Mouse (Mus musculus) heart, postnatal 36 days (tissue): ENCODE data around the gene Ndufv2. TPM values are rescaled to one million over a fixed set of nuclear protein-coding genes. Genes with fewer than 3 reads are reported as not detected.
"Not testable (repeated sequence)": the region's sequence is repeated elsewhere in the genome, so short reads cannot be mapped to it uniquely, and the experiment has no call there.

Source experiments
- DNase-seq, 2 experiments: peaks; one replicate each; pipeline ENCODE4 v3.0.0; 2021 to 2022
- intact Hi-C: fragments of 180-260 bp; cut with DNase I; formaldehyde crosslinking; loops from one replicate; pipeline ENCODE4 v1.15.1; 2025
- total RNA-seq, 2 experiments: library from RNA; stranded (reverse); gene quantifications; 2 replicates each; pipeline ENCODE4 v1.2.3; 2021

Gene Ndufv2
- total RNA-seq, 2 experiments from 2014 or later: 1,205 to 1,266 TPM

- no peak for DNase-seq
- intact Hi-C loops: no loop called here
Observed at GRCm38 (mm10) chr17:66091392-66091791, 10.0 kb downstream of the Ndufv2 start.

- intact Hi-C loops: no loop called here
- DNase-seq: no peak
Observed at GRCm38 (mm10) chr17:66090251-66090650, 11.1 kb downstream of the Ndufv2 start.

- DNase-seq: no peak
- intact Hi-C loops: no loop called here
Observed at GRCm38 (mm10) chr17:66085038-66085437, 16.3 kb downstream of the Ndufv2 start.

GRCm38 (mm10) chr17:66084486-66084885, 16.9 kb downstream of the Ndufv2 start:
- intact Hi-C loops: no loop called here
- no peak for DNase-seq

- no peak for DNase-seq
- intact Hi-C loops: loop anchor here (1.0 kb wide), 1 partner anchor 23 kb away; no protein-coding TSS in a partner anchor
Observed at GRCm38 (mm10) chr17:66077437-66077850, 23.9 kb downstream of the Ndufv2 start.

GRCm38 (mm10) chr17:66076934-66077333, 24.4 kb downstream of the Ndufv2 start, which contains the start of gene Ankrd12:
Ankrd12 (minus strand) TSS chr17:66077089.
- intact Hi-C loops: loop anchor here (1.0 kb wide), 1 partner anchor 23 kb away; no protein-coding TSS in a partner anchor
- peak; percentile 96 to 98 for DNase-seq

GRCm38 (mm10) chr17:66076174-66076927, 25.0 kb downstream of the Ndufv2 start:
- intact Hi-C loops: no loop called here
- peak in 1 of 2 experiments; percentile 50 for DNase-seq

- intact Hi-C loops: no loop called here
- DNase-seq: no peak
Observed at GRCm38 (mm10) chr17:66075827-66076173, 25.6 kb downstream of the Ndufv2 start.

GRCm38 (mm10) chr17:66073971-66074370, 27.4 kb downstream of the Ndufv2 start:
- DNase-seq: no peak
- intact Hi-C loops: no loop called here

GRCm38 (mm10) chr17:66069036-66069435, 32.3 kb downstream of the Ndufv2 start:
- intact Hi-C loops, DNase-seq: not testable (repeated sequence)

GRCm38 (mm10) chr17:66065115-66065514, 36.2 kb downstream of the Ndufv2 start:
- DNase-seq: no peak
- intact Hi-C loops: no loop called here

- intact Hi-C loops: loop anchor here (5.0 kb wide), 1 partner anchor 41 kb away; the partner anchor contains the start of gene Ndufv2
- DNase-seq: no peak
Observed at GRCm38 (mm10) chr17:66061241-66061938, 40.0 kb downstream of the Ndufv2 start.

- DNase-seq: no peak
- intact Hi-C loops: no loop called here
Observed at GRCm38 (mm10) chr17:66058160-66058559, 43.2 kb downstream of the Ndufv2 start.

GRCm38 (mm10) chr17:66057145-66057544, 44.2 kb downstream of the Ndufv2 start:
- intact Hi-C loops: no loop called here
- no peak for DNase-seq

- no peak for DNase-seq
- intact Hi-C loops: no loop called here
Observed at GRCm38 (mm10) chr17:66053349-66053748, 48.0 kb downstream of the Ndufv2 start.

- intact Hi-C loops: no loop called here
- no peak for DNase-seq
Observed at GRCm38 (mm10) chr17:66048795-66049194, 52.6 kb downstream of the Ndufv2 start.

- DNase-seq: no peak
- intact Hi-C loops: no loop called here
Observed at GRCm38 (mm10) chr17:66048199-66048598, 53.2 kb downstream of the Ndufv2 start.

- DNase-seq, intact Hi-C loops: not testable (repeated sequence)
Observed at GRCm38 (mm10) chr17:66043679-66044078, 57.7 kb downstream of the Ndufv2 start.

- intact Hi-C loops: no loop called here
- no peak for DNase-seq
Observed at GRCm38 (mm10) chr17:66041020-66041419, 60.3 kb downstream of the Ndufv2 start.

- DNase-seq: no peak
- intact Hi-C loops: no loop called here
Observed at GRCm38 (mm10) chr17:66033239-66033638, 68.1 kb downstream of the Ndufv2 start.

- intact Hi-C loops: no loop called here
Observed at GRCm38 (mm10) chr17:66031991-66032390, 69.4 kb downstream of the Ndufv2 start.

More at GRCm38 (mm10) chr17:66031991-66032390, 69.4 kb downstream of the Ndufv2 start:
- no peak for DNase-seq
